Mouse (Mus musculus) thymus, adult 2 months (tissue): Measurements from ENCODE around the gene Fat4. TPM values are rescaled to one million over a fixed set of nuclear protein-coding genes. Genes with fewer than 3 reads are reported as not detected.

ENCODE experiments used
- DNase-seq: peaks from one replicate; pipeline ENCODE4 v3.0.0; 2021
- H3K27ac ChIP-seq: fragments of 200-500 bp; 2 replicates; pipeline ENCODE4 v1.5.1; 2012; ENCODE audit warnings: low read length, control low read depth; ENCODE audit not compliant: control insufficient read depth, insufficient read depth
- H3K27me3 ChIP-seq: fragments of 200-500 bp; 2 replicates; pipeline ENCODE4 v1.6.1; 2012; ENCODE audit warnings: mild to moderate bottlenecking, low read length, moderate library complexity, mixed read lengths; ENCODE audit not compliant: control insufficient read depth, insufficient read depth
- H3K36me3 ChIP-seq: fragments of 200-500 bp; 2 replicates; pipeline ENCODE4 v1.6.1; 2012; ENCODE audit warnings: mild to moderate bottlenecking, low read length, moderate library complexity; ENCODE audit not compliant: control insufficient read depth, insufficient read depth
- H3K4me1 ChIP-seq: fragments of 200-500 bp; replicated peaks from 2 replicates; pipeline ENCODE4 v1.6.1; 2012; ENCODE audit warnings: low read length; ENCODE audit not compliant: control insufficient read depth, insufficient read depth
- H3K4me3 ChIP-seq: fragments of 200-500 bp; 2 replicates; pipeline ENCODE4 v1.5.1; 2012; ENCODE audit warnings: mild to moderate bottlenecking, low read length, control low read depth, moderate library complexity; ENCODE audit not compliant: control insufficient read depth, insufficient read depth
- CTCF ChIP-seq: fragments of 200-500 bp; IDR thresholded peaks from 2 replicates; pipeline ENCODE4 v1.5.1; 2012; ENCODE audit warnings: mild to moderate bottlenecking, control low read depth, low read length, moderate library complexity, borderline replicate concordance; ENCODE audit not compliant: control insufficient read depth, poor library complexity, insufficient read depth; ENCODE audit errors: extremely low read depth
- POLR2A ChIP-seq: fragments of 200-500 bp; IDR thresholded peaks from 2 replicates; pipeline ENCODE4 v1.6.1; 2012; ENCODE audit warnings: mild to moderate bottlenecking, low read length, control low read depth, moderate library complexity; ENCODE audit not compliant: control insufficient read depth, poor library complexity, insufficient read depth; ENCODE audit errors: extremely low read depth
- WGBS: fragments of 180-500 bp; shearing (Covaris S2); methylation state at CpG from one replicate; pipeline ENCODE4 v1.1.7; 2018; 5-methylcytosine and 5-hydroxymethylcytosine counted together
- polyA plus RNA-seq: library from polyadenylated mRNA; depleted of rRNA; stranded (reverse); fragments of >200 nt; gene quantifications from 2 replicates; pipeline ENCODE4 v1.2.3, GENCODE M21; 2012

Fat4 gene
- polyA plus RNA-seq, 1 experiment, result 1.1 TPM

- 81% methylated on average over 3 of the region's 3 CpGs for WGBS
- TF ChIP-seq POLR2A (no peak), CTCF (no peak)
- Histone ChIP-seq H3K27ac (no peak overlapping the region), H3K36me3 (no peaks in the 10 kb centered on the region), H3K27me3 (no peaks in the 10 kb centered on the region), H3K4me3 (no peak overlapping the region), H3K4me1 (no peaks in the 10 kb centered on the region)
- no peak for DNase-seq
Measured at GRCm38 (mm10) chr3:38954196-38954595, 67.5 kb downstream of the Fat4 start.

- TF ChIP-seq POLR2A, result no peak
- no peak for TF ChIP-seq CTCF
- Histone ChIP-seq H3K27me3 (no peaks in the 10 kb centered on the region), H3K27ac (no peak overlapping the region), H3K4me1 (no peaks in the 10 kb centered on the region), H3K36me3 (no peaks in the 10 kb centered on the region), H3K4me3 (no peak overlapping the region)
- WGBS, result 89% methylated on average over 9 of the region's 9 CpGs
- no peak for DNase-seq
Measured at GRCm38 (mm10) chr3:38956012-38956648, 69.4 kb downstream of the Fat4 start.

GRCm38 (mm10) chr3:38957186-38957585 lies 70.4 kb downstream of the Fat4 start:
- H3K36me3 ChIP-seq, result no peaks in the 10 kb centered on the region
- no peaks in the 10 kb centered on the region for H3K27me3 ChIP-seq
- TF ChIP-seq CTCF, result no peak
- TF ChIP-seq POLR2A, result no peak
- 96% methylated on average over 11 of the region's 11 CpGs for WGBS
- H3K27ac ChIP-seq, result no peak overlapping the region
- H3K4me3 ChIP-seq, result no peak overlapping the region
- no peaks in the 10 kb centered on the region for H3K4me1 ChIP-seq
- DNase-seq, result no peak

GRCm38 (mm10) chr3:38962328-38962727 lies 75.6 kb downstream of the Fat4 start:
- TF ChIP-seq CTCF, result no peak
- no peak for TF ChIP-seq POLR2A
- no peak for DNase-seq
- 93% methylated on average over 6 of the region's 6 CpGs for WGBS
- H3K27ac ChIP-seq, result no peak overlapping the region
- H3K4me1 ChIP-seq, result no peaks in the 10 kb centered on the region
- no peak overlapping the region for H3K4me3 ChIP-seq
- no peaks in the 10 kb centered on the region for H3K36me3 ChIP-seq
- H3K27me3 ChIP-seq, result no peaks in the 10 kb centered on the region

GRCm38 (mm10) chr3:38967480-38967879 lies 80.7 kb downstream of the Fat4 start:
- Histone ChIP-seq H3K4me1 (no peaks in the 10 kb centered on the region), H3K27me3 (no peaks in the 10 kb centered on the region), H3K4me3 (no peak overlapping the region), H3K27ac (no peak overlapping the region), H3K36me3 (no peaks in the 10 kb centered on the region)
- no peak for DNase-seq
- TF ChIP-seq CTCF, result no peak
- no peak for TF ChIP-seq POLR2A

GRCm38 (mm10) chr3:38986379-38986778 lies 99.6 kb downstream of the Fat4 start:
- Histone ChIP-seq H3K4me3 (no peak overlapping the region), H3K4me1 (no peaks in the 10 kb centered on the region), H3K36me3 (no peaks in the 10 kb centered on the region), H3K27ac (no peak overlapping the region), H3K27me3 (no peaks in the 10 kb centered on the region)
- no peak for DNase-seq
- TF ChIP-seq POLR2A (no peak), CTCF (no peak)

GRCm38 (mm10) chr3:38989181-38989580 lies 102.4 kb downstream of the Fat4 start:
- Histone ChIP-seq H3K27ac (no peak overlapping the region), H3K27me3 (no peaks in the 10 kb centered on the region), H3K4me1 (no peaks in the 10 kb centered on the region), H3K36me3 (no peaks in the 10 kb centered on the region), H3K4me3 (no peak overlapping the region)
- WGBS, result 93% methylated on average over 3 of the region's 3 CpGs
- TF ChIP-seq CTCF, result no peak
- no peak for TF ChIP-seq POLR2A
- DNase-seq, result no peak
